Mouse (Mus musculus) brain, embryonic 14.5 days (tissue): ENCODE data around the gene Pgam1. TPM values are rescaled to one million over a fixed set of nuclear protein-coding genes. Genes with fewer than 3 reads are reported as not detected.

Experiments used
- DNase-seq: peaks from one replicate; pipeline ENCODE4 v3.0.0-alpha.2; 2011; ENCODE audit warnings: low read depth
- CTCF ChIP-seq: fragments of 200-500 bp; IDR thresholded peaks from 2 replicates; pipeline ENCODE4 v1.5.1; 2012; ENCODE audit warnings: inconsistent platforms, mild to moderate bottlenecking, moderate library complexity, borderline replicate concordance; ENCODE audit not compliant: insufficient read depth, insufficient read length; ENCODE audit errors: extremely low read depth
- POLR2A ChIP-seq: fragments of 200-500 bp; IDR thresholded peaks from 2 replicates; pipeline ENCODE4 v1.6.1; 2012; ENCODE audit warnings: mild to moderate bottlenecking, inconsistent platforms, borderline replicate concordance; ENCODE audit not compliant: poor library complexity, insufficient read depth, insufficient read length, severe bottlenecking; ENCODE audit errors: extremely low read depth
- polyA plus RNA-seq: library from polyadenylated mRNA; depleted of rRNA; stranded (reverse); fragments of >200 nt; gene quantifications from 2 replicates; pipeline ENCODE4 v1.2.3, GENCODE M21; 2012

Gene Pgam1
- polyA plus RNA-seq, 1 experiment: 420 TPM

GRCm38 (mm10) chr19:41896319-41896711 lies 15.4 kb upstream of the Pgam1 start:
- TF ChIP-seq CTCF (no peak), POLR2A (no peak)
- DNase-seq: no peak

DNA sequence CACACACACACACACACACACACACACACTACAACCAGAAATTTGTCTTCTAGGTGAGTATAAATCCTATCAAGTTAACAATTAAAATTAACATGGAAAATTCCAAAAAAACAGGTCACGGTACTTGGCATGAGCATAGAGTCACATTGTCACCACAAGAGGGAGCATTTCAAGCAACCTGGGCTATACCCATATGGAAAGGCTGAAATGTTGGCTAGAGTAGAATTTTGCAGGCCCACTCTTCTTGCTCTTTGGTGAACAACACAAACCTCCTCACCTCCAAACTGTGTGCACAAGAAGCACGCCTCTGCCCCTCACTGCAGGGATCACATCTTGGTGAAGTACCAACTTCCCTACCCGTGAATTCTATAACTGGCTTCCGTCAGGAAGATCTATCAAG lies 12.9 kb upstream of the Pgam1 start:
- peak; percentile 67; the same call in 1 of the 2 replicates for TF ChIP-seq CTCF
- TF ChIP-seq POLR2A: no peak
- DNase-seq: peak; percentile 63

- DNase-seq: no peak
- TF ChIP-seq CTCF (no peak), POLR2A (no peak)
Measured at GRCm38 (mm10) chr19:41900495-41901090, 11.1 kb upstream of the Pgam1 start.

DNA sequence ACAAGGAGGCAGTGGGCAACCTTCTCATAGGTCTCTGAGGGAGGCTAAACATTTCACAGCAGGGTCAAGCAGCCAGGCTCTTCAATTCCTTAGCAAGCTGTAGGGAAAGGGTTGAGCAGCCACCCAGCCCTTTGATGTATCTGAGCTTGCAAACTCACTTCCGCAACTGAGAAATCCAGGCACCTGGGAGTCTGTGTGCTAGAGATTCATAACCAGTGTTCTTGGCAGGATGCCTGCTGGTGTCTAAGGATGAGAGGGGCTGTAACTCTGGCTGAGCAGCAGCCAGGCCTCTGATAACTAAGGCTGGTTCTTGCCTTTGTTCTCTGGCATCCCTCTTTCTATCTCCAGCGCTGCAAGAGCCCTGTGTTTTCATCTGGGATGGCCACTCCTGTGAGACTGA lies 10.0 kb upstream of the Pgam1 start:
- DNase-seq: peak; percentile 20
- TF ChIP-seq CTCF: no peak
- no peak for TF ChIP-seq POLR2A

- no peak for DNase-seq
- TF ChIP-seq POLR2A: no peak
- no peak for TF ChIP-seq CTCF
Measured at GRCm38 (mm10) chr19:41902848-41903593, 8.7 kb upstream of the Pgam1 start.

GRCm38 (mm10) chr19:41905246-41905645 lies 6.5 kb upstream of the Pgam1 start:
- TF ChIP-seq CTCF (no peak), POLR2A (no peak)
- no peak for DNase-seq

DNA sequence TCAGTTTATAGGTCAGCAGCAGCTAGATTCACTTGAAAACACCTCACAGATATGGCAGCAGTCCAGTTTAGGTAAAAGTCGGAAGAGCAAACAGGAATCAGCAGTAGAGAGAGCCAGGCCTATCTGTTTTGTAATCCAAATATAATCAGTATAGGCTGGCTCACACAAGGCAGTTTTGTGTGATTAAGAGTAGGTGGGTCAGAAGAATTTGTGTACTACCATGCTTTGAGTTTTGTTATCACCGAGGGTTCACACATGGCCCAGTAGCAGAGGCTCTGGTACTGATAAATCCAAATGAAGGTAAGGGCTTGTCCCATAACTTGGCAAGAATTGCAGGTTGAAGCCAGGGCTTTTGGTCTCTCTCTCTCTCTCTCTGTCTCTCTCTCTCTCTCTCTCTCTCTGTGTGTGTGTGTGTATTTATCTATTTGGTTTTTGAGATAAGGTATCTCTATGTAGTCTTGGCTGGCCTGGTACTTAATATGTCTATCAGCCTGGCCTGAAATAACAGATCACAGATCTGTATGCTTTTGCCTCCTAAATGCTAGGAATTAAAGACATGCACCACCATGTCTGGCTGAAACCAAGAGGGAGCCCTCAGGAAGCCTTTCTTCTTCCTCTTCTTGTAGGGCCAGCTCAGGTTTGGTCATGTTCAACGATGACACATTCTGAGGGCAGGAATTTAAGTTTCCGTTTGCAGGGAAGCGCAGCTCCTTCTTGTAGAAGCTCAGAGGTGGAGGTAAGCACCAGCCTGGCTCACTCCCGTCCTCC lies 5.2 kb upstream of the Pgam1 start:
- no peak for TF ChIP-seq POLR2A
- TF ChIP-seq CTCF: no peak
- DNase-seq: no peak

GRCm38 (mm10) chr19:41907079-41907760 lies 4.5 kb upstream of the Pgam1 start:
- no peak for DNase-seq

GRCm38 (mm10) chr19:41908736-41909135 lies 3.0 kb upstream of the Pgam1 start:
- DNase-seq: no peak
- TF ChIP-seq POLR2A (no peak), CTCF (no peak)

More at GRCm38 (mm10) chr19:41907079-41907760, 4.5 kb upstream of the Pgam1 start:
- TF ChIP-seq POLR2A: no peak
- no peak for TF ChIP-seq CTCF

DNA sequence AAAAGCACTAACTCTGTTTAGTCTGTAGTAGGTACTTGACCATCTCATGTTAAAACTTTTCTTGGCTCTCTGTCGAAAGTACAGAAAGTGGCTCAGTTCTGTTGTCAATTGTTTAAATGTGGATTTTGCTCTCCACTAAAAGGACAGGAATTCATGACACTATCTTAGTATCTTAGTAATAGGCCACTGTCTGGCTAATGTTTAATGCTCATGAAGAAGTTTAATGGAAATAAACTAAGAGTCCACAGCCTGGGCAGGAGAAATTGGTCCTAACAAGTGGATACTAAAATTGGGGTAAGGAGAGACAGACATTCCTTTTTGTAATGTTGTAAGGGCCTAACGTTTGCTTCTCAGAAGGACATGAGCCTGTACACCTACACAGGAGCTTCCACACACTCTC lies 1.3 kb upstream of the Pgam1 start:
- TF ChIP-seq CTCF: no peak
- TF ChIP-seq POLR2A: no peak
- DNase-seq: no peak
